Mouse (Mus musculus) R1 (cell line): ENCODE measurements at regions not wholly inside any gene's neighbourhood (a gene's known extent, or its start where the extent isn't known, plus 50 kb on each side); places are given as distances from the start of the nearest gene placed in this dataset.

ENCODE experiments used
- DNase-seq: peaks from one replicate; pipeline ENCODE4 v3.0.0-alpha.2; 2018; ENCODE audit warnings: low read depth, low spot score

GRCm38 (mm10) chrX:68313486-68313885 lies 364.9 kb upstream of the Fmr1 start:
- DNase-seq: peak; percentile 73
